Mouse (Mus musculus) intestine, postnatal 0 days (tissue): ENCODE data around the gene Tmem117. TPM values are rescaled to one million over a fixed set of nuclear protein-coding genes. Genes with fewer than 3 reads are reported as not detected.

Experiments used
- ATAC-seq: fragments of 200-750 bp; cut with Nextera tagmentation; 2 replicates; pipeline ENCODE4 v1.8.0; 2017; ENCODE audit warnings: mild to moderate bottlenecking, moderate TSS enrichment, moderate library complexity
- H3K27ac ChIP-seq: fragments of 300-500 bp; sonication (generic); 2 replicates; pipeline ENCODE4 v1.5.1; 2014; ENCODE audit warnings: mild to moderate bottlenecking, low read depth, low read length, moderate library complexity
- H3K27me3 ChIP-seq: fragments of 300-500 bp; sonication (generic); replicated peaks from 2 replicates; pipeline ENCODE4 v1.6.1; 2014; ENCODE audit warnings: low read length, mixed read lengths; ENCODE audit not compliant: control insufficient read depth, insufficient read depth
- H3K36me3 ChIP-seq: fragments of 300-500 bp; sonication (generic); 2 replicates; pipeline ENCODE4 v1.6.1; 2014; ENCODE audit warnings: mild to moderate bottlenecking, moderate library complexity; ENCODE audit not compliant: control insufficient read depth, insufficient read depth
- H3K4me1 ChIP-seq: fragments of 300-500 bp; sonication (generic); replicated peaks from 2 replicates; pipeline ENCODE4 v1.6.1; 2014; ENCODE audit warnings: antibody characterized with exemption, low read length, mixed read lengths; ENCODE audit not compliant: control insufficient read depth, insufficient read depth
- H3K4me2 ChIP-seq: fragments of 300-500 bp; sonication (generic); replicated peaks from 2 replicates; pipeline ENCODE4 v1.6.1; 2014; ENCODE audit warnings: low read depth, mild to moderate bottlenecking, moderate library complexity
- H3K4me3 ChIP-seq: fragments of 300-500 bp; sonication (generic); 2 replicates; pipeline ENCODE4 v1.5.1; 2014; ENCODE audit warnings: low read depth, low read length
- H3K9ac ChIP-seq: fragments of 300-500 bp; sonication (generic); 2 replicates; pipeline ENCODE4 v1.6.1; 2014; ENCODE audit warnings: mild to moderate bottlenecking, low read depth, low read length
- H3K9me3 ChIP-seq: fragments of 300-500 bp; sonication (generic); 2 replicates; pipeline ENCODE4 v1.6.1; 2016; ENCODE audit warnings: mixed run types; ENCODE audit not compliant: control insufficient read depth
- CTCF ChIP-seq: sonication (generic); IDR thresholded peaks from 2 replicates; pipeline ENCODE4 v1.5.1; 2016; ENCODE audit warnings: low read depth, mild to moderate bottlenecking, control low read depth, antibody characterized with exemption, moderate library complexity
- WGBS: fragments of 180-500 bp; shearing (Covaris S2); extraction: QIAGEN DNeasy Blood & Tissue Kit; methylation state at CpG from one replicate; pipeline ENCODE4 v1.1.7; 2014; 5-methylcytosine and 5-hydroxymethylcytosine counted together
- polyA plus RNA-seq: library from polyadenylated mRNA; unstranded; fragments of >200 nt; fragmentation: Nextera tagmentation; extraction: Ambion mirVana; gene quantifications from 2 replicates; pipeline ENCODE4 v1.2.1, GENCODE M21; 2015

Tmem117 gene
- polyA plus RNA-seq, 1 experiment from 2014 or later = 2.7 TPM

DNA sequence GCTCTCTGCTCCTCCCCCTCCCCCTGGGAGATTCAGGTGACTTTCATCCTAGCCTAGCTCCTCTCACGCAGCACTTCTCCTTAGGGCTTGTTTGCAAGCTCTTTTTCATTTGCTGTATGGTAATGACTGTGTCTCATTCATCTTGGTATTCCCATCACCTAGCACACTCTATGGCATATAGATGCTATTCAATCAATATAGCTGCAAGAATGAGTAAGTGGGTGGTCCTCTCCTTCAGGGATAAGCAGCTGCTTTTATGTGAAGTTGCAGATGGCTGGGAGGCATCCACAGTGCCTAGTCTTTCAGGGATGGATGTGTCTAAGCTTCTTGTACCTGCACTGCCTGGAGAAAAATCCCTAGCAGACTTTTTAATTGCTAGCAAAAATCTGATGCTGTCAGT is 235.1 kb downstream of the Tmem117 start:
- ATAC-seq = no peak
- no peak overlapping the region for H3K4me3 ChIP-seq
- H3K27ac ChIP-seq = no peak overlapping the region
- no peaks in the 10 kb centered on the region for H3K27me3 ChIP-seq
- H3K36me3 ChIP-seq = no peaks in the 10 kb centered on the region
- 31% methylated on average over 1 of the region's 1 CpGs for WGBS
- H3K4me2 ChIP-seq = no peak overlapping the region
- no peaks in the 10 kb centered on the region for H3K4me1 ChIP-seq
- no peaks in the 10 kb centered on the region for H3K9me3 ChIP-seq
- TF ChIP-seq CTCF = no peak
- H3K9ac ChIP-seq = no peak overlapping the region

DNA sequence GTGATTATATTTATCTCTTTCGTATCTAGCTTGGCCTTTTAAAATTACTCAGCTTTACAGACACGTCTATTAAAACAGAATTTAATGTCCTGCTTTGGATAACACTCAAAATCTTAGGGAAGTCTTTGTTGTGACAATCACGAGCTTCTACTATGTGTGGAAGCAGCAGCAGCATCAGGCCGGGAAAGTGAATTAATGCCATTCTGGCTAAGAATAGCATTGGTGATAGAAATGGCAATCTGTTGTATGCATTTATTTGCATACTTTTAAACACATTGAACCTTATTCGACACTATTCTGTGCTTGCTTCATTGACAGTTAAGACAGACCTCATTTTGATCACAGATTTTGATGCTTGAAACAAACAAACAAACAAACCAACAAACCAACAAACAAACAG is 239.3 kb downstream of the Tmem117 start:
- ATAC-seq = no peak
- Histone ChIP-seq H3K27me3 (no peaks in the 10 kb centered on the region), H3K9ac (no peak overlapping the region), H3K9me3 (no peaks in the 10 kb centered on the region), H3K4me3 (no peak overlapping the region), H3K36me3 (no peaks in the 10 kb centered on the region), H3K4me1 (no peaks in the 10 kb centered on the region), H3K27ac (no peak overlapping the region), H3K4me2 (no peak overlapping the region)
- TF ChIP-seq CTCF = no peak
- WGBS = 79% methylated on average over 5 of the region's 5 CpGs

DNA sequence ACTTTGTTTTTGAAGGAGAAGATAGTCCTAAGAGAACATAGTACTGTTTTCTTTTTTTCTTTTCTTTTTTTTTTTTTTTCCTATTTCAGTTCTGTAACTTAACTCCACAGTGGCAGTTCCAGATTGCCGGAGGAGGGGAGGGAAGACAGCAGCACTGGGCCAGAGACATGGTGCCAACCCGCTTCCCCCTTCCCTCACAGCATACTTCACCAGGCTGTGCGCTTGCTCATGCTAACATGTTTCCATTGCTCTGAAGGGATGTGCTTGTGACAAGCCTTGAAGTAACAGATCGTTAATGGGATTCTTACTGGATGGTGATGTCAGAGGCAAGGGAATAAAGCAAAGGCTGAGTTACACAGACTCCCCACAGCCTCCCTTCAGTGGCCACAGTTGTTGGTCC is 256.0 kb downstream of the Tmem117 start:
- no peak for ATAC-seq
- TF ChIP-seq CTCF = no peak
- Histone ChIP-seq H3K27ac (no peak overlapping the region), H3K36me3 (no peaks in the 10 kb centered on the region), H3K9ac (no peak overlapping the region), H3K4me3 (no peak overlapping the region), H3K4me2 (no peak overlapping the region), H3K27me3 (no peaks in the 10 kb centered on the region), H3K9me3 (no peaks in the 10 kb centered on the region), H3K4me1 (no peaks in the 10 kb centered on the region)
- WGBS = 87% methylated on average over 4 of the region's 4 CpGs

DNA sequence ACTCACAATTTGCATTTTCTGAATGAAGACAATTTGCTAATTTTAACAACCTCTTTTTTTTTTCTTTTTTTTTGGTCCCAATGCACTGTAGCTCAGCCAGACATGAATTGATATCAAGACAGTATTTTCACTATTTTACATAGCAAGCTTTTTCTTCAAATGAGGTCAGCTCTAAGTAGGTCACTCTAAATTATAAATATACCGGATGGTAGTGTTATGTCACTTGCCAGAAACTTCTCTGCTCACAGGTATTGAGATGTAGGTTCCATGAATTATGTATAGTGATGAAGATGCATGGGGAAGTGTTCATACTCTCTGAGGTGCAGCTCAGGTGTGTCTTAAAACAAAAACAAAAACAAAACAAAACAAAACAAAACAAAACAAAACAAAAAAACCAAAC is 264.2 kb downstream of the Tmem117 start:
- 84% methylated on average over 1 of the region's 1 CpGs for WGBS
- Histone ChIP-seq H3K27ac (no peak overlapping the region), H3K4me2 (no peak overlapping the region), H3K27me3 (no peaks in the 10 kb centered on the region), H3K36me3 (no peaks in the 10 kb centered on the region), H3K4me3 (no peak overlapping the region), H3K9me3 (no peaks in the 10 kb centered on the region), H3K9ac (no peak overlapping the region), H3K4me1 (no peaks in the 10 kb centered on the region)
- no peak for ATAC-seq
- no peak for TF ChIP-seq CTCF

DNA sequence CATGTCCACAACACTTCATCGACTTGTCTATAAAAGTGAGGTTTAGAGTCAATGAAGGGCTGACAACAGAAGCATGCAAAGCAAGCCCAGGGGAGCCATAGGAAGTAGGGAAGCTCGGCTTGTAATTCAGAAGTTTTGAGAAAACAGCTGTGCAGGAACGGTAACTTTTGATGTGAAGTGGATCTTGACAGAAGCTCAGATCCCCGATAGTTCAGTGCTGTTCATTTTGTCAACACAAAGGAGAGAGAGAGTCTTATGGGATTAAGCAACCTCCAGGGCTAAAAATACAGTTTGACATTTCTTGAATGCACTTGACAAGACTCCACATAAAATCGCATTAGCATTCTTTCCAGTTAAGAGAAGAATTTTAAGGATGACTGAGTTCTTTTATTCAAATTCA is 265.1 kb downstream of the Tmem117 start:
- no peak overlapping the region for H3K4me3 ChIP-seq
- no peaks in the 10 kb centered on the region for H3K4me1 ChIP-seq
- WGBS = 66% methylated on average over 5 of the region's 5 CpGs
- H3K4me2 ChIP-seq = no peak overlapping the region
- H3K9ac ChIP-seq = no peak overlapping the region
- no peaks in the 10 kb centered on the region for H3K36me3 ChIP-seq
- TF ChIP-seq CTCF = no peak
- ATAC-seq = no peak
- no peaks in the 10 kb centered on the region for H3K27me3 ChIP-seq
- no peak overlapping the region for H3K27ac ChIP-seq
- no peaks in the 10 kb centered on the region for H3K9me3 ChIP-seq

DNA sequence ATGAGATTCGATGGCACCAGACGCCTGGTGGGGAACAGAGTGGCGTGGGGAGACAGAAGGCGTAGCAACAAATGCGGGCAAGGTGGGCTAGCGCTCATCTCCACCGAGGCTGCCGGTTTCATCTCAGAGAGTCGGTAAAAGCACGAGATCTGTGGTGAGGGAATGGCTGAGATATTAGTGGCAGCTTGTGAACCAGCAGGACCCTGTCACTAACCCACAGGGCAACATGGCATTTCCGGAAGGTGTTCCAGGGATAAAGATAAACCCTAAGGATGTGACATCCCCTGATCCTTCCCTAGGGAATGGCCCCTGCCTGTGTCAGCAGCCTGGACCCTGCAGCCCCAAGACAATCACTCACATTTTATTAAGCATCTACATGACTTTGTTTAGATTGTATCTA is 266.6 kb downstream of the Tmem117 start:
- 95% methylated on average over 11 of the region's 11 CpGs for WGBS
- Histone ChIP-seq H3K9ac (no peak overlapping the region), H3K9me3 (no peaks in the 10 kb centered on the region), H3K4me3 (no peak overlapping the region), H3K27ac (no peak overlapping the region), H3K36me3 (no peaks in the 10 kb centered on the region), H3K27me3 (no peaks in the 10 kb centered on the region), H3K4me2 (no peak overlapping the region), H3K4me1 (no peaks in the 10 kb centered on the region)
- no peak for ATAC-seq
- TF ChIP-seq CTCF = no peak

DNA sequence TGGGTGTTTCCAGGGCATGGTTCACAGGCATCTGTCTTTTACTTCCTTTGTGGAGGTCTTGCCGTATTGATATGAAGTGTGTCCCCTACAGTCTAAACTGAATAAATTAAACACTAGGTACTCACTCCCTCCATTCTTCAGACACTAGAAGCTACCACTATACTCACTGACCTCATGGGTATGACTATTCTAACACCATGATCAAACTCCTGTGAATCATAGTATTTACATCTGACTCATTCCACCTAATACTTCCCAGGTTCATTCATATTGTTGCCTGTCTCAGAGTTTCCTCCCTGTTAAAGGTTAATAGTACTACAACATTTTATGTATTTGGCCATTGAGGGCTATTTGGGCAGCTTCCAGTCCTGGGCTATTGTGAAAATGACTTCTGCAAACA is 274.2 kb downstream of the Tmem117 start:
- no peaks in the 10 kb centered on the region for H3K4me1 ChIP-seq
- no peaks in the 10 kb centered on the region for H3K27me3 ChIP-seq
- H3K27ac ChIP-seq = no peak overlapping the region
- 92% methylated on average over 1 of the region's 1 CpGs for WGBS
- TF ChIP-seq CTCF = no peak
- ATAC-seq = no peak
- no peak overlapping the region for H3K4me3 ChIP-seq
- no peak overlapping the region for H3K9ac ChIP-seq
- H3K9me3 ChIP-seq = no peaks in the 10 kb centered on the region
- H3K36me3 ChIP-seq = no peaks in the 10 kb centered on the region
- H3K4me2 ChIP-seq = no peak overlapping the region
